Mouse (Mus musculus) ovary, adult 18-20 months (tissue): ENCODE results near the gene D630045J12Rik.
A peak's percentile ranks its signal among the peaks of the same experiment; 100 is the strongest.

Experiments used
- DNase-seq: peaks from one replicate; pipeline ENCODE4 v3.0.0; 2022; ENCODE audit warnings: low spot score, mixed read lengths

The D630045J12Rik gene

GRCm38 (mm10) chr6:38134806-38135559, 118.8 kb downstream of the D630045J12Rik start:
- no peak for DNase-seq

GRCm38 (mm10) chr6:38131801-38132231, 122.0 kb downstream of the D630045J12Rik start:
- peak; percentile 57 for DNase-seq

GRCm38 (mm10) chr6:38129883-38130282, 123.9 kb downstream of the D630045J12Rik start:
- no peak for DNase-seq

- DNase-seq: no peak
These were observed 125.7 kb downstream of the D630045J12Rik start for GRCm38 (mm10) chr6:38128115-38128514.

GRCm38 (mm10) chr6:38125462-38125861, 128.3 kb downstream of the D630045J12Rik start:
- no peak for DNase-seq

- no peak for DNase-seq
These were observed 128.9 kb downstream of the D630045J12Rik start for GRCm38 (mm10) chr6:38124882-38125281.

GRCm38 (mm10) chr6:38124207-38124835, 129.5 kb downstream of the D630045J12Rik start, which contains the start of gene Atp6v0a4:
Gene Atp6v0a4, minus strand, starts transcription at chr6:38124586.
- DNase-seq: no peak

- DNase-seq: no peak
These were observed 130.2 kb downstream of the D630045J12Rik start for GRCm38 (mm10) chr6:38123471-38124206.

GRCm38 (mm10) chr6:38122791-38123190, 131.0 kb downstream of the D630045J12Rik start:
- DNase-seq: no peak

- DNase-seq: no peak
These were observed 132.0 kb downstream of the D630045J12Rik start for GRCm38 (mm10) chr6:38121843-38122242.

- no peak for DNase-seq
These were observed 133.0 kb downstream of the D630045J12Rik start for GRCm38 (mm10) chr6:38120681-38121371.

- DNase-seq: no peak
These were observed 135.5 kb downstream of the D630045J12Rik start for GRCm38 (mm10) chr6:38118341-38118740.

GRCm38 (mm10) chr6:38116107-38116770, 137.6 kb downstream of the D630045J12Rik start:
- DNase-seq: no peak

- DNase-seq: no peak
These were observed 142.9 kb downstream of the D630045J12Rik start for GRCm38 (mm10) chr6:38110859-38111258.

GRCm38 (mm10) chr6:38109871-38110270, 143.9 kb downstream of the D630045J12Rik start:
- no peak for DNase-seq

- no peak for DNase-seq
These were observed 144.5 kb downstream of the D630045J12Rik start, which contains the start of gene Tmem213 for GRCm38 (mm10) chr6:38109160-38109795. Gene Tmem213, plus strand, starts transcription at chr6:38109255.

- no peak for DNase-seq
These were observed 145.4 kb downstream of the D630045J12Rik start for GRCm38 (mm10) chr6:38108449-38108848.

- DNase-seq: no peak
These were observed 147.9 kb downstream of the D630045J12Rik start for GRCm38 (mm10) chr6:38105924-38106323.

- DNase-seq: no peak
These were observed 150.0 kb downstream of the D630045J12Rik start for GRCm38 (mm10) chr6:38103775-38104174.

GRCm38 (mm10) chr6:38102216-38102795, 151.5 kb downstream of the D630045J12Rik start:
- DNase-seq: no peak
